Mouse (Mus musculus) adrenal gland, postnatal 25 days (tissue): ENCODE data around the gene Gm5155. TPM values are rescaled to one million over a fixed set of nuclear protein-coding genes. Genes with fewer than 3 reads are reported as not detected.
"Not testable (repeated sequence)": the region's sequence is repeated elsewhere in the genome, so short reads cannot be mapped to it uniquely, and the experiment has no call there.

ENCODE experiments used
- DNase-seq: peaks from one replicate; pipeline ENCODE4 v3.0.0; 2021; ENCODE audit warnings: mixed read lengths
- long read RNA-seq: library from polyadenylated mRNA; stranded (forward); transcript quantifications from one replicate; pipeline ENCODE4 v2.0.0, GENCODE M21; 2021
- total RNA-seq: library from RNA; stranded (reverse); gene quantifications from 2 replicates; pipeline ENCODE4 v1.2.3, GENCODE M21; 2021

Gm5155 gene
- not detected in 2 replicates for total RNA-seq
- long read RNA-seq = 0 reads

GRCm38 (mm10) chr7:17871467-17871866 is at the start of gene Gm5155:
TSS of gene Gm5155 (plus strand) at chr7:17871767.
- DNase-seq = no peak

- DNase-seq = no peak
Measured at GRCm38 (mm10) chr7:17870776-17871175, 791 bp upstream of the Gm5155 start.

GRCm38 (mm10) chr7:17895341-17895740 is 23.8 kb downstream of the Gm5155 start:
- DNase-seq = not testable (repeated sequence)

- no peak for DNase-seq
Measured at GRCm38 (mm10) chr7:17903146-17903915, 31.8 kb downstream of the Gm5155 start.

Other genes with a start within 250 kb of the Gm5155 start
- not detected in 2 replicates for gene Ceacam5, start 158.5 kb upstream of the Gm5155 start, total RNA-seq
- not detected in 2 replicates for gene Ceacam14, start 59.1 kb upstream of the Gm5155 start, total RNA-seq
- not detected in 2 replicates for gene Ceacam11, start 100.4 kb downstream of the Gm5155 start, total RNA-seq
- gene Ceacam13, start 138.1 kb downstream of the Gm5155 start, total RNA-seq = not detected in 2 replicates
- gene Ceacam12, start 194.2 kb downstream of the Gm5155 start, total RNA-seq = not detected in 2 replicates